Mouse (Mus musculus): ENCODE results near the gene Tmem239. TPM values are rescaled to one million over a fixed set of nuclear protein-coding genes. Genes with fewer than 3 reads are reported as not detected.
A peak's percentile ranks its signal among the peaks of the same experiment; 100 is the strongest.

Tmem239 gene
- polyA plus RNA-seq, 1 experiment from 2014 or later: not detected

DNA sequence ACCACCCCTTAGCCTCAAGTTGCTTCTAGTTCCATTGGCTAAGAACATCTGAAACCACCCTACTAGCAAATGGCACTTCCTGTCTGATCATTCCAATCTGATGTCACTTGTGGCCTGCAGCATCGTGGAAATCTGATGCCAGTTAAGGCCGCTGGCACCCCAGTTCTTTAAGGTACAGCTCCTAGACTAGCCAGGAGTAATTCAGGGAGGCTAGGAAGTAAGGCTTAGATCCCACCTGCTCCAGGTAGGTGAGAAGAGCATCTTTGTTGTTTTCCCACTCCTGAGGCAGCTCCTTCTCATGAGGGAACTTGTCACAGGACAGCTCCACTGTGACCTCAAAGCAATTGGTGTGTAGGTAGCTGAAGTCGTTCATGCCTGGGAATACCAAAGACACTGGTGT, 13.4 kb upstream of the Tmem239 start:
- no peak overlapping the region for H3K27ac ChIP-seq (ENCODE audit: low read depth)
- ATAC-seq (no peak), DNase-seq (no peak)
- H3K4me2 ChIP-seq (ENCODE audit: low read depth, low read length): no peak overlapping the region
- 70% methylated on average over 3 of the region's 3 CpGs for WGBS (ENCODE audit: insufficient replicate concordance)
- TF ChIP-seq EP300 (IDR thresholded peaks at IDR 0.05; ENCODE audit: low read depth): no peak
- no peak for TF ChIP-seq CTCF (IDR thresholded peaks at IDR 0.05; ENCODE audit: low read depth)
- H3K4me3 ChIP-seq (ENCODE audit: low read depth, low read length): no peak overlapping the region
- H3K27me3 ChIP-seq (ENCODE audit: insufficient read depth, low read length): peaks cover 17% of the 10 kb centered on the region
- no peaks in the 10 kb centered on the region for H3K36me3 ChIP-seq (replicated peaks; ENCODE audit: insufficient read depth, low read length)
- H3K9ac ChIP-seq (replicated peaks): no peak overlapping the region
- no peaks in the 10 kb centered on the region for H3K9me3 ChIP-seq (ENCODE audit: low read length)
- H3K4me1 ChIP-seq (ENCODE audit: insufficient read depth): peaks cover 5% of the 10 kb centered on the region; the same call in 1 of the 2 replicates

DNA sequence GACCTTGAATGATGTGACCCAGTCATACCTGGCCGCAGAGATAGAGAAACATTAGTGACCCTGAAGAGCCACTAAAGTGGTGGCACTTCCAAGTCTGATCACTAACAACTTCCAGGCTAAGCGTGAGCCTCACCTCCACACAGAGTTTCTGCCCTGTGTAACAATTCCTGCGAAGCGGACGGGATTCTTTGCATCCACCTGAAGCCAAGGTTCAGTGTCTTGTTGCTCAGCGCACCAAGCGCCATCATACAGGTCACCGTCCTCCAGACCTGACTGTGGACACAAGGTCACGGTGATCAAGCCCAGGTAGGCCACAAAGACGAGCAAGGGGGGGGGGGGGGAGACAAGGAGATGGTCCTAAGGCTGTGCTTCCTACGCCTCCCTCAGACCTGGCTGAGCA, 10.6 kb upstream of the Tmem239 start:
- WGBS (ENCODE audit: insufficient replicate concordance): 77% methylated on average over 11 of the region's 11 CpGs
- peaks cover 21% of the 10 kb centered on the region for H3K27me3 ChIP-seq (ENCODE audit: insufficient read depth, low read length)
- no peaks in the 10 kb centered on the region for H3K36me3 ChIP-seq (replicated peaks; ENCODE audit: insufficient read depth, low read length)
- H3K9ac ChIP-seq (replicated peaks): no peak overlapping the region
- no peak for ATAC-seq
- TF ChIP-seq EP300 (IDR thresholded peaks at IDR 0.05; ENCODE audit: low read depth): no peak
- TF ChIP-seq CTCF (IDR thresholded peaks at IDR 0.05; ENCODE audit: low read depth): no peak
- H3K9me3 ChIP-seq (ENCODE audit: low read length): no peaks in the 10 kb centered on the region
- no peak overlapping the region for H3K27ac ChIP-seq (ENCODE audit: low read depth)
- no peak for DNase-seq
- H3K4me1 ChIP-seq (ENCODE audit: insufficient read depth): peaks cover 6% of the 10 kb centered on the region; the same call in 1 of the 2 replicates
- H3K4me3 ChIP-seq (ENCODE audit: low read depth, low read length): no peak overlapping the region
- no peak overlapping the region for H3K4me2 ChIP-seq (ENCODE audit: low read depth, low read length)

DNA sequence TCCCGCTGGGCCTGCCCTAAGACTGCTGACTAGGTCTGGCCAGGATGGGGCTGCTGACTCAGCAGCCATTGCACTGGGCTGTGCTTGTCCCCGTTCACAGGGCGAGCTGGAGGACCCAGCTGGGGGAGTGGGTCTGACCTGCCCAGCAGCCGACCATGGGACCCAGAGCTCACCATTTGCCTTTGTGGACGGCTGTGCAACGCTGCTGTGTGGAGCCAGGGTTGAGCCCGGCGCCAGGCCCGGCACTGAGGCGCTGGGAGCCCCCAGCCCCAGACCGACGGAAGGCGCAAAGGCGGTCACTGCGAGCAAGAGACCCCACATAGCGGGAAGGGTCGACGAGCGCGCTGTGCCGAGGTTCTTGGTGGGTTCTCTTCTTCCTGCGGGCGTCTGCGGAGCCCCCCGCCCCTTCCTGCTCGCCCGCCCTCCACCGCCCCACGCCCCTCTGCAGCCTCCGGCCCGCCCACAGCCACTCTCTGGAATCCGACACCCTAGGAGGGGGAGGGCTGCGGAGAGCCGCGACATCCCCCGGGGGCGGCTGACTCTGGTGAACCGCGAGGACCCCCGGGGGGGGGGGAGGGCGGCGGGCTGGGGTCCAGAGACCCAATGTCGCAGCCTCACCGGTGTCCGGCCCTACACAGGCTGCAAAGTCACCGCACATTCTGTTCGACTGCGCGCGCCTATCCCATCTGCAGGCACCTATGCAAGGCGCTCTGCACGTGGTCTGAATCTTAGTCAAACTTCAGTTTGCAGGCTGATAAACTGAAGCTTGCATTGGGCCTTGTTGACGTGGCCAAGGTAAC, 8.9 kb upstream of the Tmem239 start, which contains the start of gene Cpxm1:
TSS of gene Cpxm1 (minus strand) at position 389 of the 800 bp plus-strand sequence.
- no peak for TF ChIP-seq CTCF (IDR thresholded peaks at IDR 0.05; ENCODE audit: low read depth)
- DNase-seq (no peak), ATAC-seq (no peak)
- Histone ChIP-seq H3K4me1 (ENCODE audit: insufficient read depth) (peaks cover 6% of the 10 kb centered on the region; the same call in 1 of the 2 replicates), H3K4me3 (ENCODE audit: low read depth, low read length) (peak within 1 kb of the TSS; percentile 41), H3K36me3 (replicated peaks; ENCODE audit: insufficient read depth, low read length) (no peaks in the 10 kb centered on the region), H3K9ac (replicated peaks) (peak within 1 kb of the TSS; percentile 30; the same call in 1 of the 2 replicates), H3K4me2 (ENCODE audit: low read depth, low read length) (peak within 1 kb of the TSS; percentile 77), H3K27me3 (ENCODE audit: insufficient read depth, low read length) (peaks cover 21% of the 10 kb centered on the region), H3K27ac (ENCODE audit: low read depth) (no peak within 1 kb of the TSS), H3K9me3 (ENCODE audit: low read length) (no peaks in the 10 kb centered on the region)
- 2% methylated on average over 32 of the region's 53 CpGs for WGBS (ENCODE audit: insufficient replicate concordance)

DNA sequence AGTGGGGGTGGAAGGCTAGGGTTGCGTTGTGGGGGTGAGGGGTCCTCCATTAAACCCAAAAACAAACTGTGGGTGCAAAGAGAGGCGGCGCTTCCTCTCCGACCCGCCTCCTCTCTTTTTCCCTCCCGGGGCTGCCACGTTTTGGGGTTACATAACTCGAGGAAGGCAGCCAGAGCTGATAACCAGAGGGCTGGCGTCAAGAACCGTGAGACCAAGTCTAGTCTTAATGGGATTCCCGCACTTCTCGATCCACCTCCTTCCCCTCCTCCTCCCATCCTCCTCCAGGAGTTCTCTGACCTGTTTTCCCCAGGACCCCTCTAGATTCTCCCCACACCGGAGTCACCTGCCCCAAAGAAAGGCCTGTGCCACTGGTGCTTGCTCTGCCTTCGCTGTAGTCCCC, 8.2 kb upstream of the Tmem239 start:
- peak overlapping the region; percentile 77; the same call in 1 of the 2 replicates for H3K4me2 ChIP-seq (ENCODE audit: low read depth, low read length)
- no peak overlapping the region for H3K9ac ChIP-seq (replicated peaks)
- no peaks in the 10 kb centered on the region for H3K9me3 ChIP-seq (ENCODE audit: low read length)
- no peak for TF ChIP-seq CTCF (IDR thresholded peaks at IDR 0.05; ENCODE audit: low read depth)
- TF ChIP-seq EP300 (IDR thresholded peaks at IDR 0.05; ENCODE audit: low read depth): no peak
- peaks cover 6% of the 10 kb centered on the region; the same call in 1 of the 2 replicates for H3K4me1 ChIP-seq (ENCODE audit: insufficient read depth)
- whole genome bisulfite sequencing (ENCODE audit: insufficient replicate concordance): 16% methylated on average over 14 of the region's 14 CpGs
- ATAC-seq (no peak), DNase-seq (no peak)
- H3K36me3 ChIP-seq (replicated peaks; ENCODE audit: insufficient read depth, low read length): no peaks in the 10 kb centered on the region
- H3K27ac ChIP-seq (ENCODE audit: low read depth): no peak overlapping the region
- H3K4me3 ChIP-seq (ENCODE audit: low read depth, low read length): peak overlapping the region; percentile 41
- peaks cover 21% of the 10 kb centered on the region for H3K27me3 ChIP-seq (ENCODE audit: insufficient read depth, low read length)

DNA sequence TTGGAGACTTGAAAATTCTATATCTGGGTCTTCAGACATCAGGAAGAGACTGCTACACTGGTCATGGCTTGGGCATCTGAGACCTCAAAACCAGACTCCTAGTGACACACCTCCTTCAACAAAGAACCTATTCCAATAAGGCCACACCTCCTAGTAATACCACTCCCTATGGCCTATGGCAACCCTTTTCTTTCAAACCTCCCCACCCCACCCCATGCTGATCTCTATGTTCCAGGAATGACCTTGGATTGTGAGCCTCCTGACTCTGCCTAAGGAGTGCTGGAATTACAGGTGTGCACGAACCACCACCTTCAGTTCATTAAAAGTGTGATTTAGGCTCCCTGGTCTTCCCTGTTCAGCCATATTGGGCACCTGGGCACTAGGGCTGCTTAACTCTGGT, 6.2 kb upstream of the Tmem239 start:
- 81% methylated on average over 1 of the region's 1 CpGs for WGBS (ENCODE audit: insufficient replicate concordance)
- H3K27ac ChIP-seq (ENCODE audit: low read depth): no peak overlapping the region
- H3K9me3 ChIP-seq (ENCODE audit: low read length): no peaks in the 10 kb centered on the region
- peaks cover 6% of the 10 kb centered on the region; the same call in 1 of the 2 replicates for H3K4me1 ChIP-seq (ENCODE audit: insufficient read depth)
- no peaks in the 10 kb centered on the region for H3K36me3 ChIP-seq (replicated peaks; ENCODE audit: insufficient read depth, low read length)
- H3K4me2 ChIP-seq (ENCODE audit: low read depth, low read length): no peak overlapping the region
- no peak overlapping the region for H3K4me3 ChIP-seq (ENCODE audit: low read depth, low read length)
- TF ChIP-seq EP300 (IDR thresholded peaks at IDR 0.05; ENCODE audit: low read depth) (no peak), CTCF (IDR thresholded peaks at IDR 0.05; ENCODE audit: low read depth) (no peak)
- H3K9ac ChIP-seq (replicated peaks): no peak overlapping the region
- no peak for ATAC-seq
- peaks cover 21% of the 10 kb centered on the region for H3K27me3 ChIP-seq (ENCODE audit: insufficient read depth, low read length)
- DNase-seq: no peak

DNA sequence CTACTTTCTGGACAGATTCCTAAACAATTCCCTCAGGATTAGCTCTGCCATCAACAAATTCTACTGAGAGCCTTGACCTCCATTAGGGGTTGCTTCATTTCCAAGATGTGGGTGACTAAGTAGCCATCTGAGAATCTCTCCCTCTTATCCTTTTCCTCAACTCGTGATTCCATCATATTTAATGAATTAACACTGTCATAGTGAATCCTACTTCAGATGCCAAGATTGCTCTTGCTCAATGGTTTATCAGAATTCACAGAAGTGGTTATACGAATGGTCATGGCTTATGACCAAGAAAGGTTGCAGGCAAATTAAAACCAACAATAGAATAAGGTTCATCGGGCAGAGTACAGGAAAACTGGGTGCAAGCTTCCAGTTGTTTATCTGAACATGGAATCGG, 4.4 kb upstream of the Tmem239 start:
- H3K27ac ChIP-seq (ENCODE audit: low read depth): no peak overlapping the region
- H3K4me1 ChIP-seq (ENCODE audit: insufficient read depth): peaks cover 6% of the 10 kb centered on the region; the same call in 1 of the 2 replicates
- no peak overlapping the region for H3K9ac ChIP-seq (replicated peaks)
- no peak overlapping the region for H3K4me2 ChIP-seq (ENCODE audit: low read depth, low read length)
- TF ChIP-seq CTCF (IDR thresholded peaks at IDR 0.05; ENCODE audit: low read depth) (no peak), EP300 (IDR thresholded peaks at IDR 0.05; ENCODE audit: low read depth) (no peak)
- DNase-seq (no peak), ATAC-seq (no peak)
- H3K9me3 ChIP-seq (ENCODE audit: low read length): no peaks in the 10 kb centered on the region
- H3K27me3 ChIP-seq (ENCODE audit: insufficient read depth, low read length): peaks cover 14% of the 10 kb centered on the region
- no peaks in the 10 kb centered on the region for H3K36me3 ChIP-seq (replicated peaks; ENCODE audit: insufficient read depth, low read length)
- no peak overlapping the region for H3K4me3 ChIP-seq (ENCODE audit: low read depth, low read length)
- WGBS (ENCODE audit: insufficient replicate concordance): 66% methylated on average over 4 of the region's 4 CpGs

Data from liver, postnatal 0 days (tissue).